Mouse (Mus musculus): Measurements from ENCODE around the gene Kdm1a.

DNA sequence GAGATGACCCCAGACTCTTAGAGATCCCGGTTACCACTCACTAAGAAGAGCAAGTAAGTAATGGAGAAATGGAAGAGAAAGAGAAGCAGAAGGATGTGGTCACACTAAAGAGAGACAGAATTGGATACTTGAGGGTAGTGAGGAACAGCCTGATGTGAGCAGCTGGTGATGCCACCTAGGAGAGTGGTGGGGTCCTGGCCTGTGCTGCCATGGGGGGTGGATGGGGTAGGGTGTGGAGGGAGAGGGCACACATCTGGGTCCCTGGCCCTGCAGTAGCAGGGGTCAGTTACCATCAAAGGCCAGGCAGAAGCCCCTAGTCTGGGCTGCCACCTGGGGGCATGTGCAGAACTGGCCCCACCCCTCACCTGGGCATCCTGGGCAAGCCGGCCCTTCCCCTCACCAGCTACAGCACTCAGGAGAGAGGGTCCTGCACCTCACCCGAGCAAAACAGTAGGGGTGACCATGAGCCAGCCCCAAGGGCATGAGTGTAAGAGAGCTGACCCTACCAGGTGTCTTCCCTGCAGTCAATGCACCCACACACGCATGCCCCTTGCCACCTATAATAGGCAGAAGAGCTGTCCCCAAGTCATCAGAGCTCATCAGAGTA, 15.2 kb downstream of the Kdm1a start:
- TF ChIP-seq CTCF (IDR thresholded peaks at IDR 0.05; ENCODE audit: low read depth, low read length), result no peak
- no peak for TF ChIP-seq POLR2A (IDR thresholded peaks at IDR 0.05; ENCODE audit: insufficient read depth, low read length)
